Mouse (Mus musculus): ENCODE data around the gene Gtf3c1.
A peak's percentile ranks its signal among the peaks of the same experiment; 100 is the strongest.

The Gtf3c1 gene

DNA sequence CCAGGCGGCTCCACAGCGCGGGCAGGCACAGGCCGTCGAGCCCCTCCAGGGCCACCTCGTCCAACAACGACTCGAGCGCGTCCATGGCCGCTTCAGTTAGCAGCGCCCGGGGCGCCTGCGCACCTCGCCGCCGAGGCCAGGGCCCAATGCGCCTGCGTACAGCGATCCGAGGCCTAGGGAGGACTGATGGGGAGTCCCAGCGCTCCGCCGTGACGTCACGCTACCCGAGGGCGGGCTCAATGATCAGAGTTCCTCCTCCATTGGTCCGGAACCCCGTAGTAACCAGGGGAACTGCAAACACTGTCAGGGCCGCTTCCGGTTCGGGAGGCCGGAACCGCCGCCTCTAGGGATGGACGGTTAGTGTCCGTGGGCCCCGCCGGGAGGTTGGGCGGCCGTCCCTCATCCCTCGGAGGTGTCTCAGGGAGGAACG lies at the start of gene Gtf3c1, which contains the start of gene D430042O09Rik:
TSS of gene Gtf3c1 (minus strand) at position 188 of the 430 bp plus-strand sequence.
TSS of gene D430042O09Rik (plus strand) at position 296 of the 430 bp plus-strand sequence.
- H3K4me3 ChIP-seq (replicated peaks; ENCODE audit: low read length) = peak within 1 kb of the TSS; percentile 97
- H3K27me3 ChIP-seq (ENCODE audit: insufficient read depth, low read length) = no peaks in the 10 kb centered on the region
- TF ChIP-seq NANOG (IDR thresholded peaks at IDR 0.05; ENCODE audit: borderline replicate concordance, low read length) = no peak
- no peak for TF ChIP-seq CTCF (conservative IDR thresholded peaks at IDR 0.05; ENCODE audit: low read length)
- TF ChIP-seq POU5F1 (IDR thresholded peaks at IDR 0.05; ENCODE audit: borderline replicate concordance, low read length) = no peak
- H3K9me3 ChIP-seq (ENCODE audit: low read length) = no peaks in the 10 kb centered on the region
- H3K36me3 ChIP-seq (ENCODE audit: insufficient read depth, low read length) = peaks cover 37% of the 10 kb centered on the region
- peaks cover 37% of the 10 kb centered on the region for H3K4me1 ChIP-seq (replicated peaks; ENCODE audit: low read depth, low read length)

DNA sequence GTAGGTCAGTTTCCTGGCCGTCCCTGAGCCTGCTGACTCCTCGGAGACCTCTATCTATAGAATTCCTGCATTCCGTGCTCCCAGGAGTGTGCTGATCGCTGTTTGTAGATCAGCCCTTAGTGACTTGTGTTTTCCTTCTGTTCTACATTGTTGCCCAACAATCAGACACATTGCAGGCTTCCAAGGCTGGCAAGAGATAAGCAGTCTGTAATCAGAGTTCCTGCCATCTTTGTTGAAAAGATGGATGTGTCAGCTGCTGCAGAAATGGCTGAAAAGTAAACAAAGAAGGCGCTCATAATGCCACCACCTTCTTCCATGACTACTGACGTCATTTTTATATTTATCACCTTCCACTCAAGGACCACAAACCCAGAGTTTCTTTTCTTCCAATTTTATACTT lies 49.2 kb upstream of the Gtf3c1 start:
- peaks cover 6% of the 10 kb centered on the region for H3K4me1 ChIP-seq (replicated peaks; ENCODE audit: low read depth, low read length)
- H3K4me3 ChIP-seq (replicated peaks; ENCODE audit: low read length) = no peak overlapping the region
- TF ChIP-seq NANOG (IDR thresholded peaks at IDR 0.05; ENCODE audit: borderline replicate concordance, low read length) (no peak), CTCF (conservative IDR thresholded peaks at IDR 0.05; ENCODE audit: low read length) (no peak), POU5F1 (IDR thresholded peaks at IDR 0.05; ENCODE audit: borderline replicate concordance, low read length) (no peak)
- H3K27me3 ChIP-seq (ENCODE audit: insufficient read depth, low read length) = no peaks in the 10 kb centered on the region
- H3K9me3 ChIP-seq (ENCODE audit: low read length) = no peaks in the 10 kb centered on the region
- no peaks in the 10 kb centered on the region for H3K36me3 ChIP-seq (ENCODE audit: insufficient read depth, low read length)

DNA sequence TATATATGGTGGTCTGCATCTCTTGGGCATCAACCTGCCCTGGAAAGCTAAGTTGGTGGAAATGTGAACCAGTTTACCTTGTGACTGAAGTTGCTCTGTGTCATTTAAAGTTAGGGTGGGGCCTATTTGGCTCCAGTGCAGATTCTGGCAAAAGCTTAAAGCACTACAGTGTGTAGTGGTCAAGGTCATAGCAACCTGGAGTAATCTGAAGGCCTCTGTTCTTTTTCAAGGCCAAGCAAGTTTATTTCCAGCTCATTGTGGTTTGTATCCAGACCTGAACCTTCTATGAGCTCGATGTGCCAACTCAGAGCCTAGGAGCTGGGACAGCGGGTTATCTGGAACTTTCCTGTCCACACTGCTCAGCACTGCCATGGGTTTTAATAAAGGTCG lies 45.7 kb upstream of the Gtf3c1 start:
- H3K36me3 ChIP-seq (ENCODE audit: insufficient read depth, low read length) = no peaks in the 10 kb centered on the region
- H3K4me3 ChIP-seq (replicated peaks; ENCODE audit: low read length) = no peak overlapping the region
- TF ChIP-seq POU5F1 (IDR thresholded peaks at IDR 0.05; ENCODE audit: borderline replicate concordance, low read length) (no peak), NANOG (IDR thresholded peaks at IDR 0.05; ENCODE audit: borderline replicate concordance, low read length) (no peak), CTCF (conservative IDR thresholded peaks at IDR 0.05; ENCODE audit: low read length) (no peak)
- H3K4me1 ChIP-seq (replicated peaks; ENCODE audit: low read depth, low read length) = peaks cover 6% of the 10 kb centered on the region
- H3K9me3 ChIP-seq (ENCODE audit: low read length) = no peaks in the 10 kb centered on the region
- H3K27me3 ChIP-seq (ENCODE audit: insufficient read depth, low read length) = no peaks in the 10 kb centered on the region

GRCm38 (mm10) chr7:125752699-125753325 lies 45.2 kb upstream of the Gtf3c1 start:
- H3K36me3 ChIP-seq (ENCODE audit: insufficient read depth, low read length) = no peaks in the 10 kb centered on the region
- TF ChIP-seq CTCF (conservative IDR thresholded peaks at IDR 0.05; ENCODE audit: low read length) (no peak), NANOG (IDR thresholded peaks at IDR 0.05; ENCODE audit: borderline replicate concordance, low read length) (no peak), POU5F1 (IDR thresholded peaks at IDR 0.05; ENCODE audit: borderline replicate concordance, low read length) (no peak)

DNA sequence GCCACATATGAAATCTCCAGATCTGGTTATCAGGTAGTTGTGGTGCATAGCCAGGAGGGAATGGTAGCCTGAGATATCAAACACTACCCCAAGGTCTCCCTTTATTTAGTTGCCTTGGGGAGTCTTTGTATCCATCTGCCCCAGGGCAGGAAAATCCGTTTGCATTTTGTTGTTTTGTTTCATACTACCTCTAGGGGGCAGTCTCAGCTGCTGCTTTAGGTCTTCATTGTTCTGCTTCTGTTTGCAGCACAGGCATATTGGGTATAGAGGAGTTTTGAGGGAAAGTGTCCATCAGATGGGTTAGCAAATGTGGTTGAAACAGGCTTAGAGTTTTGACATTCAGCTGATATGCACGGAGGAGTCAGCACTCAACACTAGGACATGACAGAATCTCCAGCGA lies 40.6 kb upstream of the Gtf3c1 start:
- Histone ChIP-seq H3K4me1 (replicated peaks; ENCODE audit: low read depth, low read length) (peaks cover 9% of the 10 kb centered on the region), H3K4me3 (replicated peaks; ENCODE audit: low read length) (no peak overlapping the region), H3K36me3 (ENCODE audit: insufficient read depth, low read length) (no peaks in the 10 kb centered on the region), H3K9me3 (ENCODE audit: low read length) (no peaks in the 10 kb centered on the region), H3K27me3 (ENCODE audit: insufficient read depth, low read length) (no peaks in the 10 kb centered on the region)
- TF ChIP-seq NANOG (IDR thresholded peaks at IDR 0.05; ENCODE audit: borderline replicate concordance, low read length) = no peak
- TF ChIP-seq POU5F1 (IDR thresholded peaks at IDR 0.05; ENCODE audit: borderline replicate concordance, low read length) = no peak
- TF ChIP-seq CTCF (conservative IDR thresholded peaks at IDR 0.05; ENCODE audit: low read length) = peak; percentile 70

More at GRCm38 (mm10) chr7:125752699-125753325, 45.2 kb upstream of the Gtf3c1 start:
- Histone ChIP-seq H3K27me3 (ENCODE audit: insufficient read depth, low read length) (no peaks in the 10 kb centered on the region), H3K4me1 (replicated peaks; ENCODE audit: low read depth, low read length) (peaks cover 9% of the 10 kb centered on the region), H3K9me3 (ENCODE audit: low read length) (no peaks in the 10 kb centered on the region), H3K4me3 (replicated peaks; ENCODE audit: low read length) (no peak overlapping the region)

- Histone ChIP-seq H3K4me1 (replicated peaks; ENCODE audit: low read depth, low read length) (peaks cover 7% of the 10 kb centered on the region), H3K36me3 (ENCODE audit: insufficient read depth, low read length) (no peaks in the 10 kb centered on the region), H3K27me3 (ENCODE audit: insufficient read depth, low read length) (no peaks in the 10 kb centered on the region), H3K4me3 (replicated peaks; ENCODE audit: low read length) (no peak overlapping the region), H3K9me3 (ENCODE audit: low read length) (no peaks in the 10 kb centered on the region)
- no peak for TF ChIP-seq NANOG (IDR thresholded peaks at IDR 0.05; ENCODE audit: borderline replicate concordance, low read length)
- no peak for TF ChIP-seq POU5F1 (IDR thresholded peaks at IDR 0.05; ENCODE audit: borderline replicate concordance, low read length)
- TF ChIP-seq CTCF (conservative IDR thresholded peaks at IDR 0.05; ENCODE audit: low read length) = peak; percentile 76
These were observed 39.7 kb upstream of the Gtf3c1 start for GRCm38 (mm10) chr7:125747316-125747690.

GRCm38 (mm10) chr7:125746621-125747315 lies 39.2 kb upstream of the Gtf3c1 start:
- Histone ChIP-seq H3K27me3 (ENCODE audit: insufficient read depth, low read length) (no peaks in the 10 kb centered on the region), H3K9me3 (ENCODE audit: low read length) (no peaks in the 10 kb centered on the region), H3K4me3 (replicated peaks; ENCODE audit: low read length) (no peak overlapping the region), H3K4me1 (replicated peaks; ENCODE audit: low read depth, low read length) (peaks cover 7% of the 10 kb centered on the region), H3K36me3 (ENCODE audit: insufficient read depth, low read length) (no peaks in the 10 kb centered on the region)
- no peak for TF ChIP-seq NANOG (IDR thresholded peaks at IDR 0.05; ENCODE audit: borderline replicate concordance, low read length)
- TF ChIP-seq CTCF (conservative IDR thresholded peaks at IDR 0.05; ENCODE audit: low read length) = no peak
- TF ChIP-seq POU5F1 (IDR thresholded peaks at IDR 0.05; ENCODE audit: borderline replicate concordance, low read length) = no peak

GRCm38 (mm10) chr7:125744774-125745173 lies 37.2 kb upstream of the Gtf3c1 start:
- Histone ChIP-seq H3K36me3 (ENCODE audit: insufficient read depth, low read length) (no peaks in the 10 kb centered on the region), H3K27me3 (ENCODE audit: insufficient read depth, low read length) (no peaks in the 10 kb centered on the region), H3K9me3 (ENCODE audit: low read length) (no peaks in the 10 kb centered on the region), H3K4me3 (replicated peaks; ENCODE audit: low read length) (no peak overlapping the region), H3K4me1 (replicated peaks; ENCODE audit: low read depth, low read length) (peaks cover 7% of the 10 kb centered on the region)
- TF ChIP-seq CTCF (conservative IDR thresholded peaks at IDR 0.05; ENCODE audit: low read length) (no peak), NANOG (IDR thresholded peaks at IDR 0.05; ENCODE audit: borderline replicate concordance, low read length) (no peak), POU5F1 (IDR thresholded peaks at IDR 0.05; ENCODE audit: borderline replicate concordance, low read length) (no peak)
